Mouse (Mus musculus) erythroblast, embryonic 14.5 days (primary cell): ENCODE results near the gene Parvb.

Experiments used
- GATA1 ChIP-seq: IDR thresholded peaks from 2 replicates; pipeline ENCODE4 v1.6.1; 2012; ENCODE audit warnings: low read length, inconsistent platforms, mixed read lengths
- TAL1 ChIP-seq: IDR thresholded peaks from 3 replicates; pipeline ENCODE4 v1.6.1; 2012; ENCODE audit warnings: low read length, inconsistent platforms, mixed read lengths

GRCm38 (mm10) chr15:84226918-84227317, 4.9 kb upstream of the Parvb start:
- TF ChIP-seq GATA1 (no peak), TAL1 (no peak)
